Mouse (Mus musculus): ENCODE measurements at regions not wholly inside any gene's neighbourhood (a gene's known extent, or its start where the extent isn't known, plus 50 kb on each side); places are given as distances from the start of the nearest gene placed in this dataset.
A peak's percentile ranks its signal among the peaks of the same experiment; 100 is the strongest.

DNA sequence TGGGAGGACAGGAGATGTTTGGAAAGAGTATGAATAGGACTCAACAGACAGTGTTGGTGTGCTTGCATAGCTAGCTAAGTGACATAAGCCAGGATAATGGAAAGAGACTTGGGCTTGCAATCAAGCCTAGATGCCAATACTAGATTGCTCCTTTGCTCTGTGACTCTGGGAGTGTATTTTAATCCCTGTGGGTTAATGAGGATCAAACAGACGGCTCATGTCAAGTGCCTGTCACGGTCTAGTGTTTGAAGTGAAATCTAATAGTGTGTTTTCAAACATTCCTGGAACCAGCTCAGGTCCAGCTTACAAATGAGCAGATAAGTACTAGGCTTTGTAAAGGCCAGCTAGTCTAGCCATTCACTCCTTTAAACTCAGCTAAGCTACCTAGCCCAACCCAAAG lies 64.1 kb upstream of the Ranbp3l start:
- no peak for DNase-seq

DNA sequence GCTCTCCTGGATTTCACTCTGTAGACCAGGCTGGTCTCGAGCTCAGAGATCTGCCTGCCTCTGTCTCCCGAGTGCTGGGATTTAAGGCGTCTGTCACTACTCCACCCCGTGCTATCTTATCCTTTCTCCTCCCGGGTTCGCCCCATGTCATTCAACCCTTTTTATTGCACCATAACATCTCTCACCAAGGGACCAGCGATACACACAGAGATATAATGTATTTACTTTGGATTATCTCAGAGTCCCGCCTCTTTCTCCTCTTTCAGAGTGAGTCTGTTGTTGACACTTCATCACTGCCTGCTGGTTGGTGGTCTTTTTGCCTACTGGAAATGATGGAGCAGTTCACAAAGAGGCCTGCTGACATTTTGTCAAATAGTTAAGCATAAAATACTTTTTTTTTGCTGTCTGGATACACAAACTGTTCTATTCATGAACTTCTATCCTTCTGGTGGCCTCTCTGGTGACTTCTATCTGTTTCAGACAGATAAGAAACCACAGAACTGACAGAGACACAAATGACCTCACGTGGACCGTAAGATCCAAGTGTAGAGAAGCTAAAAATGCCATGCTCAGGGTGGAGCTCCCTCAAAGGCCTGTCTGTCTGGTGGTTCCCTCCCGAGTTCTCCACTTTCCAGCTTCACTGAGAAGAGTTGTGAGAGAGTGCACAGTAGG lies 70.1 kb upstream of the Ranbp3l start:
- no peak for DNase-seq

GRCm38 (mm10) chr15:8896856-8897255 lies 70.9 kb upstream of the Ranbp3l start:
- DNase-seq = no peak

- DNase-seq = no peak
Observed at GRCm38 (mm10) chr15:8896391-8896790, 71.4 kb upstream of the Ranbp3l start.

DNA sequence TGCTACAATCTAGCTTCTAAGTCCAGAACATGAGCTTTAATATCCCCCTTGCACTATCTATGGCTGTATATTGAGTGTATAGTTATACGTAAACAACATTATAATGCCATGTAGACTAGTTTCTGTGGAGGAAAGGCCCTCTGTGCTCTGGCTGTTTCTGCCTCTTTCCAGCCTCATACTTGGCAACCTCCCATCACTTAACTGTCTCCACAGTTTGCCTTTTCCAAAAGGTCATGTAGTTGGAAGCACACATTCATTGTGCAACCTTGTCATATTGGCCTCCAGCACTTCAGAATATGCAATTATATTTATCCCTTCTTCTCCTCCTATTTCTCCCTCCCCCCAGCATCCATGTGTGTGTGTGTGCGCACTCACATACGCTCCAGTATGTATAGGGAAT lies 82.2 kb upstream of the Ranbp3l start:
- no peak for DNase-seq

- no peak for DNase-seq
Observed at GRCm38 (mm10) chr15:8884608-8885467, 82.9 kb upstream of the Ranbp3l start.

DNA sequence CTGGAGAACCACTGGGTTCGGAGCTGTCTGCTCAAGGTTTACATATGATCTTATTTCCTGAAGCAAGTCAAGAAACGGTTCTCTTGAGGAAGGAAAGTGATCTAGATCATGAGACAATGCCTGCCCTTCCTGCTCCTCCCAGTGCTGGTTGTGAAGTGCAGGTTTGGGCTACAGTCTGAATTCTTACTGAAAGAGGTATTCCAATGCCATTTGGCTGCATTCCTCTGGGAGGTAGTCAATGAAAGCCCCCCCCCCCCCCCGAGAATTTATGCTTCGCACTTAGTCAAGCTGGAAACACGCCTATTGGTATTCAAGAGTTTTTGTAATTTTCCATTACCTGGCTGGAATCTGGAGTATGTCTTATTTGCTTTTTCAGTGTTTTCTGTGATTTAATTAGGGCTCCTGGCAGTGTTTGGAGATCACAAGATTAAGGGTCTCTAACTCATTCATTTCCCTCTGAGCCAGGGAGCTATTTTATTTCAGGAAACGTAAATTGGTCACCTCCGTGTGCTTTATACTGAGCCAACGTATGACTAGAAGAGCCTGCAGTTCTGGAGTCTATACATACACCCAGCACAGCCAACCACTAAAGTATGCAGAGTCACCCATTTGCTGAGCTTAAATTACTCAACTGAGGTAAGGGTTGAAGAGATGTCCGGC lies 84.7 kb upstream of the Ranbp3l start:
- no peak for DNase-seq

DNA sequence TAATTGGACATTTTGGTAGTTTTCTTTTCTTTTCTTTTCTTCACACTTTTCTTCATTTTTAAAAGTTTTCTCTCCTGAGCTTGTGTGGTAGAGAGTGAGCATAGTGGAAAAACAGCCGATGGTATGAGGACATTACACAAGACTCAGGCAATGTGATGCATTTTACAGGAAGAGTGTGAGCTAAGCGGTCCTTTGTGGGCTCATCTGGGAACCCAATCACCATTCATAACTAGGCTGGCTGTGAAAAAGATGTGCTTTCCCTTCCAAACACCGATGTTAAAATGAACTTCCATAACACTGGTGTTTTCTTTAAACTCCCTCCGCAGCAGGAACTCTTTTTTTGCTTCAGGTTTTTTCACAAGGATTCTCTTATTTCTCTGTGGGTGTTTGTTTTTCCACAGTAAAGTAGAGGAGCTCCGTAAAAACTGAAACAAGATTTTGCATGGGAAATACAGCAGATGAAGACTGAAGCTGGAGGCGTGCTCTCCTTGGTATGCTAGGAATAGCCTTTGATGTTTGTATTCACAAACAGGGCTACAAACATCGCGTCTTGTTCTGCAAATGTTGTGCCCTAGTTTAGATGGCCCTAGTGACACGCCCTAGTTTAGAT lies 92.8 kb upstream of the Ranbp3l start:
- DNase-seq = no peak

DNA sequence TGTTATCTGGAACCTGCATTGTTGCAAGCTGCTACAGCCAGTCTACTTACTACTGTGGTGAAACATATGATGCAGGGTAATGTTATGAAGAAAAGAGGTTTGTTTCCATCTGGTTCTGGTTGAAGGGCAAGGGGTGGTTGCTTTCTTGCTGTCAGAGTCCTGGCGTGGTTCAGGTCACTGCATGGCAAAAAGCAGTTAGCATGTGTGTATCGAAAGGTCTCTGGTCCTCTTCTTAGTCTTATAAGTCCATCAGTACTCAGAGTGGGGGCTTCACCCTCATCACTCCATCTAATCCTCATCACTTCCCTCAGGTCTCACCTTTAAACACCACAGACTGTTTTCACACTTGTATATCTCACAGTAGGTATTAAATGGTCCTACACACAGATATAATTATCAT lies 99.7 kb upstream of the Ranbp3l start:
- no peak for DNase-seq

GRCm38 (mm10) chr15:8867160-8867891 lies 100.4 kb upstream of the Ranbp3l start:
- DNase-seq = no peak

GRCm38 (mm10) chr15:8865089-8865933 lies 102.4 kb upstream of the Ranbp3l start:
- no peak for DNase-seq

GRCm38 (mm10) chr15:8856419-8857084 lies 111.2 kb upstream of the Ranbp3l start:
- DNase-seq = no peak

GRCm38 (mm10) chr15:8855511-8855910 lies 112.2 kb upstream of the Ranbp3l start:
- no peak for DNase-seq

GRCm38 (mm10) chr15:8854336-8854735 lies 113.4 kb upstream of the Ranbp3l start:
- DNase-seq = peak; percentile 12

GRCm38 (mm10) chr15:8850996-8851395 lies 116.8 kb upstream of the Ranbp3l start:
- no peak for DNase-seq

- peak; percentile 6 for DNase-seq
Observed at GRCm38 (mm10) chr15:8849413-8849812, 118.3 kb upstream of the Ranbp3l start.

- DNase-seq = no peak
Observed at GRCm38 (mm10) chr15:8842129-8842528, 125.6 kb upstream of the Ranbp3l start.

- no peak for DNase-seq
Observed at GRCm38 (mm10) chr15:8839462-8839861, 128.3 kb upstream of the Ranbp3l start.

DNA sequence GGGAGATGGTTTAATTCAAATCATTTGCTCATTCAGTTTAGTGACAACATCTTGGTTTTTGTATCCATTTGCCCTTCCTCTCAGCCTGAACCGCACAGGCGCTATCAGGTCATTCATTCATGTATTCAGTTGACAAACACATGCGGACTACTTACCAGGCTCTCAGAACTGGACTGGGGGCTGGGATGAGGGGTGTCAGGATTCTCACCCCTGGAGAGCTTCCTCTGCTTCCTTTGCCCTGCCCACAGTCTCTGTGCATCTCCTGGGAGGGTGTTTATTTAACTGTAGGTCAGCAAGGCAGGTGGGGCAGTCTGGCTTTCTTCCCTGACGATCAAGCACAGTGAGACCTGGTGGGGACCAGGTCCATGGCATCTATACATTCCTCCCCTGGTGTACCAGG lies 123.6 kb upstream of the Slc1a3 start:
- no peak for DNase-seq

GRCm38 (mm10) chr15:8832970-8833369 lies 122.4 kb upstream of the Slc1a3 start:
- no peak for DNase-seq

Measured in kidney, adult 11 months (tissue).